Mouse (Mus musculus) heart, adult 18-20 months (tissue): ENCODE data around the gene Hivep3. TPM values are rescaled to one million over a fixed set of nuclear protein-coding genes. Genes with fewer than 3 reads are reported as not detected.

Source experiments
- DNase-seq, 2 experiments: peaks; one replicate each; pipeline ENCODE4 v3.0.0; 2021 to 2022; ENCODE audit warnings: mixed read lengths in 1 of 2
- total RNA-seq, 2 experiments: library from RNA; stranded (reverse); gene quantifications; 2 replicates each; pipeline ENCODE4 v1.2.3; 2021

Hivep3 gene
- total RNA-seq, 2 experiments from 2014 or later: 5.3 to 6.8 TPM

GRCm38 (mm10) chr4:120058794-120059193, 325.2 kb downstream of the Hivep3 start:
- DNase-seq: no peak

GRCm38 (mm10) chr4:120061727-120062126, 328.1 kb downstream of the Hivep3 start:
- no peak for DNase-seq

- no peak for DNase-seq
These were observed 328.6 kb downstream of the Hivep3 start for GRCm38 (mm10) chr4:120062198-120062597.

GRCm38 (mm10) chr4:120062754-120063153, 329.2 kb downstream of the Hivep3 start:
- no peak for DNase-seq

- no peak for DNase-seq
These were observed 330.0 kb downstream of the Hivep3 start for GRCm38 (mm10) chr4:120063353-120064124.

- no peak for DNase-seq
These were observed 331.1 kb downstream of the Hivep3 start, which contains the start of gene AL607142.1 for GRCm38 (mm10) chr4:120064696-120065095. AL607142.1 (plus strand) TSS chr4:120064996.

- peak in 1 of 2 experiments; percentile 46 for DNase-seq
These were observed 333.4 kb downstream of the Hivep3 start for GRCm38 (mm10) chr4:120066841-120067591.

- DNase-seq: no peak
These were observed 334.1 kb downstream of the Hivep3 start for GRCm38 (mm10) chr4:120067592-120068235.

- DNase-seq: peak in 1 of 2 experiments; percentile 27
These were observed 335.4 kb downstream of the Hivep3 start for GRCm38 (mm10) chr4:120068883-120069581.

GRCm38 (mm10) chr4:120069582-120069980, 336.0 kb downstream of the Hivep3 start:
- DNase-seq: no peak

GRCm38 (mm10) chr4:120071411-120071810, 337.8 kb downstream of the Hivep3 start:
- DNase-seq: no peak

GRCm38 (mm10) chr4:120071842-120072507, 338.4 kb downstream of the Hivep3 start:
- DNase-seq: no peak

GRCm38 (mm10) chr4:120074061-120074460, 340.5 kb downstream of the Hivep3 start:
- peak; percentile 39 to 54 for DNase-seq

GRCm38 (mm10) chr4:120077322-120077721, 343.7 kb downstream of the Hivep3 start:
- no peak for DNase-seq

GRCm38 (mm10) chr4:120082527-120082926, 348.9 kb downstream of the Hivep3 start:
- no peak for DNase-seq

- DNase-seq: peak; percentile 58 to 62
These were observed 350.1 kb downstream of the Hivep3 start for GRCm38 (mm10) chr4:120083700-120084099.

- no peak for DNase-seq
These were observed 356.0 kb downstream of the Hivep3 start for GRCm38 (mm10) chr4:120089536-120089935.

- peak; percentile 73 to 86 for DNase-seq
These were observed 358.6 kb downstream of the Hivep3 start for GRCm38 (mm10) chr4:120091997-120092783.

GRCm38 (mm10) chr4:120096935-120097334, 363.4 kb downstream of the Hivep3 start:
- no peak for DNase-seq

GRCm38 (mm10) chr4:120101186-120101585, 367.6 kb downstream of the Hivep3 start:
- peak in 1 of 2 experiments; percentile 27 for DNase-seq

- DNase-seq: peak; percentile 51 to 82
These were observed 371.0 kb downstream of the Hivep3 start for GRCm38 (mm10) chr4:120104599-120104998.
